Mouse (Mus musculus) limb, embryonic 14.5 days (tissue): Measurements from ENCODE around the gene Pex10. TPM values are rescaled to one million over a fixed set of nuclear protein-coding genes. Genes with fewer than 3 reads are reported as not detected.

Experiments
- ATAC-seq: fragments of 200-750 bp; cut with Nextera tagmentation; 2 replicates; pipeline ENCODE4 v1.8.0; 2017; ENCODE audit warnings: low read depth, moderate number of reproducible peaks, moderate TSS enrichment; ENCODE audit not compliant: low FRiP score
- DNase-seq: peaks from one replicate; pipeline ENCODE4 v3.0.0-alpha.2; 2015; ENCODE audit warnings: low spot score
- H3K27ac ChIP-seq: fragments of 300-500 bp; sonication (generic); replicated peaks from 2 replicates; pipeline ENCODE4 v1.5.1; 2014; ENCODE audit warnings: low read depth, mild to moderate bottlenecking, low read length, moderate library complexity, mixed read lengths
- H3K27me3 ChIP-seq: fragments of 300-500 bp; sonication (generic); 2 replicates; pipeline ENCODE4 v1.6.1; 2014; ENCODE audit warnings: low read length, mixed read lengths; ENCODE audit not compliant: control insufficient read depth, insufficient read depth
- H3K36me3 ChIP-seq: fragments of 300-500 bp; sonication (generic); 2 replicates; pipeline ENCODE4 v1.6.1; 2014; ENCODE audit warnings: mild to moderate bottlenecking, low read length, moderate library complexity, mixed read lengths; ENCODE audit not compliant: control insufficient read depth, insufficient read depth
- H3K4me1 ChIP-seq: fragments of 300-500 bp; sonication (generic); 2 replicates; pipeline ENCODE4 v1.6.1; 2014; ENCODE audit warnings: antibody characterized with exemption, low read length, mixed read lengths; ENCODE audit not compliant: control insufficient read depth, insufficient read depth
- H3K4me2 ChIP-seq: fragments of 300-500 bp; sonication (generic); replicated peaks from 2 replicates; pipeline ENCODE4 v1.6.1; 2014; ENCODE audit warnings: low read depth, mild to moderate bottlenecking, low read length, moderate library complexity; ENCODE audit not compliant: severe bottlenecking
- H3K4me3 ChIP-seq: fragments of 300-500 bp; sonication (generic); replicated peaks from 2 replicates; pipeline ENCODE4 v1.5.1; 2014; ENCODE audit warnings: low read length
- H3K9ac ChIP-seq: fragments of 300-500 bp; sonication (generic); 2 replicates; pipeline ENCODE4 v1.6.1; 2014; ENCODE audit warnings: mild to moderate bottlenecking, low read depth, low read length, moderate library complexity; ENCODE audit not compliant: severe bottlenecking
- H3K9me3 ChIP-seq: fragments of 300-500 bp; sonication (generic); 2 replicates; pipeline ENCODE4 v1.6.1; 2016; ENCODE audit warnings: low read length; ENCODE audit not compliant: control insufficient read depth
- POLR2A ChIP-seq: fragments of 200-500 bp; IDR thresholded peaks from 2 replicates; pipeline ENCODE4 v1.8.0; 2012; ENCODE audit warnings: inconsistent platforms, mild to moderate bottlenecking, moderate library complexity, borderline replicate concordance; ENCODE audit not compliant: insufficient read depth, insufficient read length; ENCODE audit errors: extremely low read depth
- WGBS: fragments of 180-500 bp; shearing (Covaris S2); extraction: QIAGEN DNeasy Blood & Tissue Kit; methylation state at CpG from one replicate; pipeline ENCODE4 v1.1.7; 2014; 5-methylcytosine and 5-hydroxymethylcytosine counted together
- polyA plus RNA-seq, 2 experiments: library from polyadenylated mRNA; depleted of rRNA in 1 of 2; stranded (reverse) in 1 of 2; unstranded in 1 of 2; fragments of >200 nt; fragmentation: Nextera tagmentation in 1 of 2; extraction: Ambion mirVana in 1 of 2; gene quantifications; 2 replicates each; pipeline versions ENCODE4 v1.2.1 to v1.2.3; 2012 to 2014

Pex10 gene
- polyA plus RNA-seq, 2 experiments = 6.7 to 24.4 TPM

GRCm38 (mm10) chr4:155046636-155047035, 20.2 kb upstream of the Pex10 start:
- Histone ChIP-seq H3K4me2 (no peak overlapping the region), H3K27ac (no peak overlapping the region), H3K4me1 (no peaks in the 10 kb centered on the region), H3K9me3 (no peaks in the 10 kb centered on the region), H3K36me3 (no peaks in the 10 kb centered on the region), H3K4me3 (no peak overlapping the region), H3K9ac (no peak overlapping the region), H3K27me3 (peaks cover 36% of the 10 kb centered on the region)
- 80% methylated on average over 14 of the region's 14 CpGs for WGBS
- DNase-seq (no peak), ATAC-seq (no peak)
- TF ChIP-seq POLR2A = no peak

GRCm38 (mm10) chr4:155050116-155050515, 16.7 kb upstream of the Pex10 start:
- no peaks in the 10 kb centered on the region for H3K4me1 ChIP-seq
- no peak for TF ChIP-seq POLR2A
- ATAC-seq (no peak), DNase-seq (no peak)
- no peaks in the 10 kb centered on the region for H3K36me3 ChIP-seq
- no peak overlapping the region for H3K4me3 ChIP-seq
- H3K27ac ChIP-seq = no peak overlapping the region
- H3K9me3 ChIP-seq = no peaks in the 10 kb centered on the region
- H3K9ac ChIP-seq = no peak overlapping the region
- no peak overlapping the region for H3K4me2 ChIP-seq
- 60% methylated on average over 7 of the region's 7 CpGs for WGBS
- 0 out of 2 replicates have a peak, but pooled peaks cover 2% of the 10 kb centered on the region for H3K27me3 ChIP-seq

DNA sequence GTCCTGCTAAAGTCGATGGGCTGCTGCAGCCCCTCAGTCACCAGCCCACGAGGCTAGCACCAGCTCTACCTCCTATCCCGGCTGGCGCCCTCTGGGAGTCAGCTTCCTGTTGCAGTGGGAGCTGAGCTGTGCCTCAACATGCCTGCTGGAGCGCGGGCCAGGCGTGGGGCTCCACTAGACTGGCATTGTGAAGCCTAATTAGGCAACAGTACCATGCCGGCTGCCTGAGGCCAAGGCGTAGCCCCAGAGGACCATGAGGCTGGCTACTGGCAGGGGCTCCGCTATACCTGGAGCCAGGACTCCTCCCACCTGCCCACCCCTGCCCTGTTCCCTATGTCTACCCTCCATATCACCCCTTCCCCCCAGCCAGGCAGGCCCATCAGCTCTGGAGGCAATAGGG, 10.1 kb upstream of the Pex10 start, which contains the start of gene Plch2:
TSS of gene Plch2 (minus strand) at position 61 of the 400 bp plus-strand sequence.
- ATAC-seq (0 out of 2 replicates have a peak, but pooled peaks have one; percentile 16), DNase-seq (no peak)
- 0 out of 2 replicates have a peak within 1 kb of the TSS, but pooled peaks have one; percentile 15 for H3K4me2 ChIP-seq
- H3K9ac ChIP-seq = no peak within 1 kb of the TSS
- TF ChIP-seq POLR2A = no peak
- H3K36me3 ChIP-seq = no peaks in the 10 kb centered on the region
- H3K27ac ChIP-seq = no peak within 1 kb of the TSS; the same call in 1 of the 2 replicates
- H3K4me3 ChIP-seq = no peak within 1 kb of the TSS
- WGBS = 54% methylated on average over 10 of the region's 10 CpGs
- H3K4me1 ChIP-seq = peaks cover 11% of the 10 kb centered on the region
- H3K27me3 ChIP-seq = no peaks in the 10 kb centered on the region
- H3K9me3 ChIP-seq = no peaks in the 10 kb centered on the region

DNA sequence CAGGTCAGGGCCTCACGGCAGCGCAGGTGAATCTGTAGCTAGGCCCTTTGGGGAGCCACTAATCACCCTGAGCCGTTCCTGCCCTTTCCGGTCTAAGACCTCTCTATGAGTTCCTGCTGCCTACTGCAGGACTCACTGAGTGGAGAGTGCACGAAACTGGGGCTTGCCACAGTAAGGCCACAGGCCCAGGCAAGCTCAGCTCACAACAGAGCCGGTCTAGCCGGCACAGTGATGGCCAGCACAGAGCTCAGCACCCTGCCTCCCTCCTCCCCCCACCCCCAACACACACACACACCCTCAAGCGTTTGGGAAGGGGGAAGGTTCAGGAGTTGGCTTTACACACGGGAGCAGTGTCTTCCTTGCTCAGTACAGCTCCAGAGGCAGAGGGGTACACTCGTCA, 8.5 kb upstream of the Pex10 start:
- DNase-seq = no peak
- Histone ChIP-seq H3K27ac (no peak overlapping the region), H3K4me2 (no peak overlapping the region), H3K4me3 (no peak overlapping the region), H3K36me3 (no peaks in the 10 kb centered on the region), H3K9ac (no peak overlapping the region), H3K9me3 (no peaks in the 10 kb centered on the region), H3K27me3 (no peaks in the 10 kb centered on the region), H3K4me1 (peaks cover 11% of the 10 kb centered on the region)
- ATAC-seq = no peak
- 34% methylated on average over 10 of the region's 10 CpGs for WGBS
- no peak for TF ChIP-seq POLR2A

- 24% methylated on average over 3 of the region's 3 CpGs for WGBS
- H3K4me3 ChIP-seq = no peak overlapping the region
- ATAC-seq = no peak
- H3K9ac ChIP-seq = no peak overlapping the region
- DNase-seq = no peak
- H3K9me3 ChIP-seq = no peaks in the 10 kb centered on the region
- no peak for TF ChIP-seq POLR2A
- 0 out of 2 replicates have a peak overlapping the region, but pooled peaks have one; percentile 26 for H3K27ac ChIP-seq
- H3K36me3 ChIP-seq = peaks cover 8% of the 10 kb centered on the region
- H3K4me1 ChIP-seq = peaks cover 12% of the 10 kb centered on the region
- H3K4me2 ChIP-seq = no peak overlapping the region
- no peaks in the 10 kb centered on the region for H3K27me3 ChIP-seq
These were observed 2.9 kb upstream of the Pex10 start for GRCm38 (mm10) chr4:155063895-155064294.
